Mouse (Mus musculus) cerebellum, adult 11 months (tissue): ENCODE measurements around the gene Bsn.

Source experiments
- DNase-seq: peaks from one replicate; pipeline ENCODE4 v3.0.0; 2022

Gene Bsn

GRCm38 (mm10) chr9:108085261-108085660 is 104.9 kb downstream of the Bsn start:
- DNase-seq, result no peak

GRCm38 (mm10) chr9:108083561-108083960 is 106.6 kb downstream of the Bsn start:
- no peak for DNase-seq

DNA sequence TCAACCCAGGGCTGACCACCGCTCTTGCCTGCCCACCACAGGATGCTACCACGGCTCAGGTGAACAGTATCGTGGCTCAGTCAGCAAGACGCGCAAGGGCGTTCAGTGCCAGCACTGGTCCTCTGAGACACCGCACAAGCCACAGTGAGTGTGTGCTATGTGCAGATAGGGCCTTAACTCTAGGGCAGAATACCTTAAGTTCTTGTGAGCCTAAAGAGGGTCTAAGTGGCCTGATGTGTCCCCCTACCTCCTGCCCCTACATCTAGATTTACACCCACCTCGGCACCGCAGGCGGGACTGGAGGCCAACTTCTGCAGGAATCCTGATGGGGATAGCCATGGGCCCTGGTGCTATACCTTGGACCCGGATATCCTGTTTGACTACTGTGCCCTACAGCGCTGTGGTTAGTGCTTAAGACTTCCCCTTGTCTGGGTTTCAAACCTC is 107.2 kb downstream of the Bsn start, which contains the start of gene Rnf123:
Gene Rnf123, minus strand, starts transcription at position 359 of the 444 bp plus-strand sequence.
- DNase-seq, result no peak

- no peak for DNase-seq
These were observed 107.6 kb downstream of the Bsn start for GRCm38 (mm10) chr9:108082549-108082948.

DNA sequence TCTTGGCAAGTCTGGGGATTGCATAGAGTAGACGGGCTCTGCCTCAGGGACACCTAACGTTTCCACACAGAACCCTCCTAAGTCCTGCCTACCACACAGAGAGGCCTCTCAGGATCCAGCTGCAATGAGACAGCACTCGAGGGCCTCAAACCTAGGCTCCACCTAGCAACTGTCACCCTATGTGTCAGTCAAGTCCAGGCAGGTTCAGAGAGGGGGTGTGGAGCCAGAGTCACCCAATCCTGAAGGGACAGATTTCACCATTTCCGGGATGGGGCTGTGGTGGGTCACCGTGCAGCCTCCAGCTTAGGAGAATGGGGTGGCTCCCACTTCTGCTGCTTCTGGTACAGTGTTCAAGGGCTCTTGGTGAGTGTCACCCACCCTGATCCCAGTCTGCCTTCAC is 110.0 kb downstream of the Bsn start, which contains the start of gene Mst1:
Gene Mst1, plus strand, starts transcription at position 269 of the 400 bp plus-strand sequence.
- no peak for DNase-seq

- peak; percentile 85 for DNase-seq
These were observed 116.8 kb downstream of the Bsn start for GRCm38 (mm10) chr9:108073141-108073930.

DNA sequence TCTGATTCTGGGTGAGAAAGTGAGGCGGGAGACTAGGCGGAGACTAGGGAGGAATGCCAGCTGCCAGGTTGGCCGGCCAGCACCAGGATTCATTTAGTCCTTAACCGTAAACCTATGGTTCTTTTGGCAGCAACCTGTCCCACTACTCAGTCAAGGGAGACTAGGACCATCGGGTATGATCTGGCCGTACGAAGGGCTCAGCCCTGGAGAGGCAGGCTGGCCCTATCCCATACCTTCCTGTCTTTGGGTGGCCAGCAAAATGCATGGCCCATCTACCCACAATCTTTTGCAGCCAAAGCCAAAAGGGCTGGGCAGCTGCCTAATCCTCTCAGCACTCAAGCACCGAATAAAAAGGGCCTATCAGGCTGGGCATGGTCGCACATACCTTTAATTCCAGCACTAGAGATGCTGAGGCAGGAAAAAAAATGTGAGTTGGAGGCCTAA is 117.7 kb downstream of the Bsn start:
- DNase-seq, result no peak

DNA sequence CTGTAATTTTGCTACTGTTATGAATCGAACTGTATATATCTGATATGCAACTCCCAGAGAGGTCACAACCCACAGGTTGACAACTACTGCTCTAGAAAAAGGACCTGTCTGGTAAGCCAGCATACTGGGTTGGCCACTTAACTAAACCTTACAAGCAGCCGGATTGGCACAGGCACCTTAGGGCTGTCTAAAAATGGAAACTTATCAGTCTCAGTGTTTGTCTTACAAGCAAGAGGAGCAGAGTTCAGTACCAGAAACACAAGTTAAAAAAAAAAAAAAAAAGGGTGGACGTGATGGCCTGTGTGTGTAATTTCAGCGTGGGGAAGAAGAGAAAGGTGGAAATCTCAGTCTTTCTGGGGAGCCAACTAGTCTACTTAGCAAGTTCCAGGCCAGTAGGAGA is 118.4 kb downstream of the Bsn start:
- no peak for DNase-seq

GRCm38 (mm10) chr9:108069529-108069928 is 120.7 kb downstream of the Bsn start:
- no peak for DNase-seq

- DNase-seq, result no peak
These were observed 121.2 kb downstream of the Bsn start for GRCm38 (mm10) chr9:108069007-108069406.

- DNase-seq, result peak; percentile 87
These were observed 122.3 kb downstream of the Bsn start for GRCm38 (mm10) chr9:108067900-108068299.

DNA sequence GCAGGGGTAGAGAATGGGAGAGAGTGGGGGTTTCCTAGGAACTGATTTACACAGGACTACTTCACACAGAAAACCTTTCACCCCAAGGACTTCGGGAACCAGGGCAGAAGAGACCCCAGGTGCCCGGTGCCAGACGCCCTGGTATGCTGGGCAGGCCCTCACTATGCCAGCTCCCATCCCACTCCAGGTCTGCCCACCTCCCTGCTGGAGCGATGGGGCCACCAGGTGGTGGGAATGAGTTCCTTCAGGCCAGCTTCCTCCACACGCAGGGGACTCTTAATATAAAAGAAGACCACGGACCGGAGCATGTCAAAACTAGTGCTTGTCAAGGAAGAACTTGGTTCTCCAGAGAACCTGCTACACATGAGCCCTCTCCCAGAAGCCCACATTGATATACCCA is 123.0 kb downstream of the Bsn start:
- DNase-seq, result no peak

DNA sequence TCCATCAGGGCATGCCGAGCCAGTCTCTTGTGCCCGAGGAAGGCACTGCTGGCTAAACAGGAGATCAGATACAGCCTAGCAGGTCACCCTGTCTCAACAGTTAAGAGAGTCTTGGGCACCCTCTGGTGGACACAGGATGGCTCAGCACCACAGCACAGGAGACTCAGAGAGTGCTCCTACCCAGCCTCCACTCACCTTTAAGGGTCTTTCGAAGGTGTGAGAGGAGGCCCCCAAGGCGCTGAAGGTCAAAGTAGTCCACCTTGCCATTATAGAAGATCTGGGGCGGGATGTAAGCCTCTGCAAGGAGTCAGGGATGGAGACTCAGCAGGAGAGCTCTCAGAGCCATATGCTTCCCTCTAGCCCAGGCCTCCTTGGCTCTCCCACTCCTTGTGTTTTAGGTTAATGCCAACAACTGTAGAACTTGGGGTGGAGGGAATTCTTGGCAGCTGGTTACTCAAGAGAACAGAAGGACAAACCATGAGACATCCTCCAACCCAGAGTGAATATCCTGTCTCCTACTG is 124.6 kb downstream of the Bsn start:
- peak; percentile 78 for DNase-seq

DNA sequence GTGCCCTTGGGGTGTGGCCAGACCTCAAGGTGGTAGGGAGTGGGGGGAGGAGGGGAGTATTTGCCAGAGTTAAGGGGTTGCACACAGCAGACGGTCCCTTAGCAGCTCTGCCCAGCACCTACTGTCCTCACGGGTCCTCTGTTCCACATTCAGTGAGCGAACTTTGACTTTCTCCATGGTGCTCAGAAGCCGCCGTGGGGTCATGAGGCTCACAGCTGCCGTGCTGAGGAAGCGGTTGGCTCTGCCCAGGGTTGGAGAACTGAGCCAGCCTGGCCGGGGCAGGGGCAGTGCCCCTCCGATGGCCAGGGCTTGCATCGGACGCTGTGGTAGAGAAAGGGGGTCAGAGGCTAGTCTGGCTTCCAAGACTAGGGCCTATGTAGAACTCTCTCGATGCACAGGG is 126.8 kb downstream of the Bsn start:
- no peak for DNase-seq

DNA sequence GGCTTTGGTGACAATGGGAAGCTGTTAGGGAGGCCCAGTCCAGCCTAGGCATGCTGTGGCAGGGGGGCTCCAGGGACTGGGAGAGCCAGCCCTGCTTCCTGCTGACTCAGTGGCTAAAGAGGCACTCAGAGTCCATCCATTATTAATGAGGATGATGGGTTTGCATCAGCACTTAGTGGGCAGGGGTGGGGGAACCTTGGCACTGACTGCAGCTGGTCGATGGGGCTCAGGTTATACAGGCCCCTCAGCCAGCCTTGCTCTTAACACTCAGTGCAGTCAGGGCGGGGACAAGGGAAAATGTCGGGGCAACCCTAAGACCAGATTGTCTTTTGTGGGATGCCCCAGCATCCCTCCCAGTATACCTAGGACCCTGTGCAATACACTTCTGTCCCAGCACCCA is 128.0 kb downstream of the Bsn start:
- no peak for DNase-seq

DNA sequence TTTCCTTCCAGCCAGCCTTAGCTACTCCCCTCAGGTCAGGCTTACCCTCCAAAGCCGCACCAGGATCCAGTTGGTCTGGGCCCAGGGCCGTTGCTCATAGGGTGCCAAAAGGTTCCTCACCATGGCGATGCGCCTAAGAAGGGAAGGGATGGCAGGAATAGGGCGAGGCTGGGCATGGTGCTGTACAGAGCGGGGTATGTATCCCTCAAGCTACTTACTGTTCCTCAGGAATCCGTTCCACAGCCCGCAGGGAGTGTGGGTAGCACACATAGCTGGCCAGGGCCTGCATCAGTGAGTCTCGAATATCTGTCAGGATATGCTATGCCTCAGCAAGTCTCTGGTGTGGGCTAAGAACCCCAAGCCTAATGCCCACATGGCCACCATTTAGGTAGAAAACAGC is 131.9 kb downstream of the Bsn start:
- DNase-seq, result peak; percentile 16

- no peak for DNase-seq
These were observed 133.0 kb downstream of the Bsn start for GRCm38 (mm10) chr9:108057262-108057562.

GRCm38 (mm10) chr9:108056361-108057261 is 133.6 kb downstream of the Bsn start:
- DNase-seq, result peak; percentile 10

DNA sequence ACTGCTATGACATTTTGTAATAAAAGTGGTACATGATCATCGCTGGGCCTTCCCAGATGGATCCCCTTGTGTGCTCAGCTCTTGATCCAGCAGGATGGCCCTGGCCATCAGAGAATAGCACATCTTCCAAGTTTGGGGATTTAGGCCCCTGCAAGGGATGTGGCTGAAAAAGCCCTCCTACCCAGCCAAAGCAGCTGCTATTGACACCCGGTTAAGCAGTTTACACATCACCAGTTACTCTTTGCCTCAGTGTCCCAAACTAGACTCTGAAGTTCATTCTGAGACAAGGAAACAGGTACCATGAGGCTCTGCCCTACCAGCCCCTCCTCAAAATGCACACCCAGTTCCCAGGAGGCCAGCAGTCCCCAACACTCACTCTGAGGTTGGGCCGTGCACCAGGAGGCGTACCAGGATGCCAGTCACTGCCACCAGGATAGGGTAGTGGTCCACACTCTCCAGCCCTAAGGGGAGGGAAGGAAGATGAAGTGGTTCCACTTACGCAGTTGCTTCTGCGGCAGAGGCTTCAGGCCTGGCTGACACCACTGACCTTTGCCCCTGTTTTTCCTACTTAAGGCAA is 134.4 kb downstream of the Bsn start:
- DNase-seq, result no peak

GRCm38 (mm10) chr9:108055061-108055460 is 135.1 kb downstream of the Bsn start:
- no peak for DNase-seq

- DNase-seq, result peak; percentile 17
These were observed 135.7 kb downstream of the Bsn start for GRCm38 (mm10) chr9:108054331-108055040.

GRCm38 (mm10) chr9:108053665-108054225 is 136.4 kb downstream of the Bsn start:
- DNase-seq, result peak; percentile 34
